Mouse (Mus musculus): ENCODE results near the gene Ccdc181. TPM values are rescaled to one million over a fixed set of nuclear protein-coding genes. Genes with fewer than 3 reads are reported as not detected.

The Ccdc181 gene
- polyA plus RNA-seq, 1 experiment from 2014 or later: 6.5 TPM

Other genes starting within 250 kb of the Ccdc181 start
- 0.08 TPM in 2 replicates for gene Sele, start 227.4 kb upstream of the Ccdc181 start, polyA plus RNA-seq (2015; fragmentation: Nextera tagmentation; extraction: Ambion mirVana)
- 0.32 TPM in 1 of 2 replicates, not detected in the other for gene Sell, start 213.6 kb upstream of the Ccdc181 start, polyA plus RNA-seq (2015; fragmentation: Nextera tagmentation; extraction: Ambion mirVana)
- gene Selp, start 160.3 kb upstream of the Ccdc181 start, polyA plus RNA-seq (2015; fragmentation: Nextera tagmentation; extraction: Ambion mirVana): not detected in 2 replicates
- gene F5, start 123.7 kb upstream of the Ccdc181 start, polyA plus RNA-seq (2015; fragmentation: Nextera tagmentation; extraction: Ambion mirVana): 0.09 and 0.24 TPM in 2 replicates
- 7.7 and 8.6 TPM in 2 replicates for gene Slc19a2, start 26.5 kb upstream of the Ccdc181 start, polyA plus RNA-seq (2015; fragmentation: Nextera tagmentation; extraction: Ambion mirVana)
- gene Nme7, start 28.5 kb downstream of the Ccdc181 start, polyA plus RNA-seq (2015; fragmentation: Nextera tagmentation; extraction: Ambion mirVana): 42.5 and 43.9 TPM in 2 replicates
- gene Blzf1, start 31.9 kb downstream of the Ccdc181 start, polyA plus RNA-seq (2015; fragmentation: Nextera tagmentation; extraction: Ambion mirVana): 31.2 and 32.6 TPM in 2 replicates
- gene Atp1b1, start 182.8 kb downstream of the Ccdc181 start, polyA plus RNA-seq (2015; fragmentation: Nextera tagmentation; extraction: Ambion mirVana): 7.8 and 8.2 TPM in 2 replicates